Mouse (Mus musculus): ENCODE data around the gene Cd72.

DNA sequence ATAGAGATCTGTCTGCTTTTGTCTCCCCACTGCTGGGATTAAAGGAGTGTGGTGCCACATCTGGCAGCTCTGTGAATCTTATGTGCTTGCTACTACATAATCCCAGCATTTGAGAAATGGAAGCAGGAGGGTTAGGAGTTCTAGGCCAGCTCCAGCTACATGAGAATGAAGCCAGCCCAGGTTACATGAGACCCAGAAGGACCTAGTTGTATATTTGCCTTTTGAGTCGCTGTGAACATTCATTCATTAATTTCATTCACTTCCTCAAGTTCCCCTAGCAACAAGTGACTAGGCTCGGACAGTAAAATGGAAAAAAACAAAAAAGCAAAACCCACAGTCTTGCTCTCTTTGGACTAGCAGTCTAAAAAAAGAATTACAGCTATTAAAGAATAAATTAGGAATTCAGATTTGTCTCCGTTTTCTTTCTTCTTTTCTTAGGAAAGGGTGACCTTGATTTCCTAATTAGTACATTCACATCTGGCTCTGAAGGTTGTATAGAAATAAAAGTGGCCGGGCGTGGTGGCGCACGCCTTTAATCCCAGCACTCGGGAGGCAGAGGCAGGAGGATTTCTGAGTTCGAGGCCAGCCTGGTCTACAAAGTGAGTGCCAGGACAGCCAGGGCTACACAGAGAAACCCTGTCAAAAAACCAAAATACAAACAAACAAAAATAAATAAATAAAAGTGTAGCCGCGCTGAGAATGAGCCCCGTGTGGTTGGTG lies 37.8 kb upstream of the Cd72 start:
- no peak for TF ChIP-seq POLR2A (IDR thresholded peaks at IDR 0.05; ENCODE audit: borderline replicate concordance, insufficient read depth, low read length)
- no peak for TF ChIP-seq CTCF (IDR thresholded peaks at IDR 0.05; ENCODE audit: borderline replicate concordance, insufficient read depth, low read depth, low read length)

Measured in cerebellum, adult 2 months (tissue).